In genomic region chr7:105634272-105634920, GRCm38 (mm10) we compare ENCODE assay signal across 8 mouse cellular contexts. TPM values are rescaled to one million over a fixed set of nuclear protein-coding genes. Genes with fewer than 3 reads are reported as not detected.
A peak's percentile ranks its signal among the peaks of the same experiment; 100 is the strongest.
DNase-seq lines count a peak whose midpoint lies in the region; ATAC-seq lines count a peak whose summit lies in the region.
"Had no signal": no experiment of that assay in that cellular context is flagged by ENCODE, and none has a peak within 500 bp of the region (broad histone marks: within the 10 kb centered on the region; RNA-seq: fewer than 3 reads in every experiment).

No protein-coding gene starts in this region.

- H3K4me3 ChIP-seq in lung, embryonic 15.5 days = peak overlapping the region; percentile 94
- peak overlapping the region; percentile 92 for H3K4me3 ChIP-seq in hindbrain, embryonic 10.5 days
- peak overlapping the region; percentile 69 for H3K4me3 ChIP-seq in liver, embryonic 12.5 days
- H3K4me3 ChIP-seq in stomach, embryonic 14.5 days (ENCODE audit: low read depth, low read length) = peak overlapping the region; percentile 84

- H3K27me3 ChIP-seq in lung, embryonic 15.5 days = no peaks in the 10 kb centered on the region
- peaks cover 19% of the 10 kb centered on the region for H3K27me3 ChIP-seq in hindbrain, embryonic 10.5 days (ENCODE audit: insufficient read depth, poor library complexity, severe bottlenecking)
- peaks cover 12% of the 10 kb centered on the region for H3K27me3 ChIP-seq in liver, embryonic 12.5 days (replicated peaks)
- no peaks in the 10 kb centered on the region for H3K27me3 ChIP-seq in stomach, embryonic 14.5 days (ENCODE audit: control insufficient read depth, insufficient read depth, low read length)

- H3K27ac ChIP-seq in lung, embryonic 15.5 days = peak overlapping the region; percentile 63; the same call in 1 of the 2 replicates
- H3K27ac ChIP-seq in hindbrain, embryonic 10.5 days = no peak overlapping the region
- no peak overlapping the region for H3K27ac ChIP-seq in liver, embryonic 12.5 days
- no peak overlapping the region for H3K27ac ChIP-seq in stomach, embryonic 14.5 days (ENCODE audit: low read length)

- peaks cover 48% of the 10 kb centered on the region for H3K4me1 ChIP-seq in lung, embryonic 15.5 days
- peaks cover 32% of the 10 kb centered on the region for H3K4me1 ChIP-seq in hindbrain, embryonic 10.5 days (replicated peaks)
- H3K4me1 ChIP-seq in liver, embryonic 12.5 days = peaks cover 44% of the 10 kb centered on the region
- peaks cover 14% of the 10 kb centered on the region; the same call in 1 of the 2 replicates for H3K4me1 ChIP-seq in stomach, embryonic 14.5 days (ENCODE audit: control insufficient read depth, insufficient read depth, low read length)

- no peak overlapping the region for H3K9ac ChIP-seq in lung, embryonic 15.5 days
- H3K9ac ChIP-seq in liver, embryonic 12.5 days = 0 out of 2 replicates have a peak overlapping the region, but pooled peaks have one; percentile 78
- H3K9ac ChIP-seq in stomach, embryonic 14.5 days (replicated peaks; ENCODE audit: low read depth, low read length) = peak overlapping the region; percentile 38; the same call in 1 of the 2 replicates

- ATAC-seq in lung, embryonic 15.5 days (ENCODE audit: borderline replicate concordance, extremely low read depth, low FRiP score, low TSS enrichment) = no peak
- no peak for ATAC-seq in liver, embryonic 12.5 days
- no peak for ATAC-seq in stomach, embryonic 14.5 days (ENCODE audit: insufficient number of reproducible peaks, insufficient read depth, low FRiP score, low read depth)
- no peak for ATAC-seq in erythroid progenitor cell, adult 5-6 weeks (replicated peaks; ENCODE audit: low FRiP score, poor library complexity, severe bottlenecking)

- no peak for DNase-seq in lung, postnatal 36 days
- no peak for DNase-seq in hindbrain, embryonic 10.5 days (ENCODE audit: low spot score)
- DNase-seq in gastrocnemius, adult 8-10 months (ENCODE audit: low spot score in 2 of 2) = no peak
- DNase-seq: kidney, postnatal 25 days had no signal

- H3K4me2 ChIP-seq in lung, embryonic 15.5 days = peak overlapping the region; percentile 81
- H3K4me2 ChIP-seq in liver, embryonic 12.5 days = peak overlapping the region; percentile 95
- peak overlapping the region; percentile 73 for H3K4me2 ChIP-seq in stomach, embryonic 14.5 days (replicated peaks; ENCODE audit: low read depth, low read length)

- 50% methylated on average over 9 of the region's 9 CpGs for WGBS in lung, embryonic 15.5 days
- WGBS in hindbrain, embryonic 10.5 days = 64% methylated on average over 9 of the region's 9 CpGs
- 50% methylated on average over 9 of the region's 9 CpGs for WGBS in liver, embryonic 12.5 days (ENCODE audit: insufficient replicate concordance)
- WGBS in stomach, embryonic 14.5 days = 49% methylated on average over 9 of the region's 9 CpGs

- H3K36me3 ChIP-seq in lung, embryonic 15.5 days = peaks cover 24% of the 10 kb centered on the region
- peaks cover 30% of the 10 kb centered on the region for H3K36me3 ChIP-seq in hindbrain, embryonic 10.5 days
- H3K36me3 ChIP-seq in liver, embryonic 12.5 days = peaks cover 34% of the 10 kb centered on the region
- peaks cover 24% of the 10 kb centered on the region for H3K36me3 ChIP-seq in stomach, embryonic 14.5 days (ENCODE audit: control insufficient read depth, insufficient read depth, low read length)

- H3K9me3 ChIP-seq in lung, embryonic 15.5 days = no peaks in the 10 kb centered on the region
- H3K9me3 ChIP-seq in hindbrain, embryonic 10.5 days = no peaks in the 10 kb centered on the region
- no peaks in the 10 kb centered on the region for H3K9me3 ChIP-seq in liver, embryonic 12.5 days (replicated peaks)
- H3K9me3 ChIP-seq in stomach, embryonic 14.5 days (ENCODE audit: control insufficient read depth, low read depth, low read length) = no peaks in the 10 kb centered on the region

RNA-seq across cellular contexts. Expression of gene Trim3, which starts 1.0 kb away (rescaled TPM):
- polyA plus RNA-seq in lung, embryonic 15.5 days (2015; fragmentation: Nextera tagmentation; extraction: Ambion mirVana) = 54.9 and 59.9 TPM in 2 replicates
- 40.9 and 42.2 TPM in 2 replicates for polyA plus RNA-seq in hindbrain, embryonic 10.5 days (2016; fragmentation: Nextera tagmentation; extraction: Ambion mirVana)
- 7.7 and 8.0 TPM in 2 replicates for polyA plus RNA-seq in liver, embryonic 12.5 days (2016; fragmentation: Nextera tagmentation; extraction: Ambion mirVana)
- polyA plus RNA-seq in stomach, embryonic 14.5 days (2014; fragmentation: Nextera tagmentation; extraction: Ambion mirVana) = 28.8 and 29.1 TPM in 2 replicates
- 10 to 100 TPM; 10.0 to 14.9 (median 12.3) TPM for total RNA-seq in gastrocnemius, adult 8-10 months (2022)
- total RNA-seq in erythroid progenitor cell, adult 5-6 weeks (2015; ENCODE audit: low replicate concordance) = 1.4 and 5.9 TPM in 2 replicates
- 1.4 TPM in 1 of 2 replicates, not detected in the other for total RNA-seq in erythroid progenitor cell, adult 5-6 weeks (2017; ENCODE audit: low replicate concordance)

RNA-seq across cellular contexts. Expression of gene Timm10b, which starts 5.5 kb away (rescaled TPM):
- polyA plus RNA-seq in lung, embryonic 15.5 days (2015; fragmentation: Nextera tagmentation; extraction: Ambion mirVana) = 187 TPM in 2 replicates
- polyA plus RNA-seq in hindbrain, embryonic 10.5 days (2016; fragmentation: Nextera tagmentation; extraction: Ambion mirVana) = 164 and 184 TPM in 2 replicates
- polyA plus RNA-seq in liver, embryonic 12.5 days (2016; fragmentation: Nextera tagmentation; extraction: Ambion mirVana) = 159 and 163 TPM in 2 replicates
- polyA plus RNA-seq in stomach, embryonic 14.5 days (2014; fragmentation: Nextera tagmentation; extraction: Ambion mirVana) = 203 and 209 TPM in 2 replicates
- total RNA-seq in gastrocnemius, adult 8-10 months (2022) = 10 to 100 TPM; 57.2 to 68.1 (median 62.0) TPM
- 20.2 and 20.5 TPM in 2 replicates for total RNA-seq in erythroid progenitor cell, adult 5-6 weeks (2015; ENCODE audit: low replicate concordance)
- total RNA-seq in erythroid progenitor cell, adult 5-6 weeks (2017; ENCODE audit: low replicate concordance) = 19.7 and 27.1 TPM in 2 replicates

RNA-seq across cellular contexts. Expression of gene Arfip2, which starts 5.8 kb away (rescaled TPM):
- 77.3 and 79.1 TPM in 2 replicates for polyA plus RNA-seq in lung, embryonic 15.5 days (2015; fragmentation: Nextera tagmentation; extraction: Ambion mirVana)
- polyA plus RNA-seq in hindbrain, embryonic 10.5 days (2016; fragmentation: Nextera tagmentation; extraction: Ambion mirVana) = 58.4 and 69.7 TPM in 2 replicates
- 24.5 and 26.8 TPM in 2 replicates for polyA plus RNA-seq in liver, embryonic 12.5 days (2016; fragmentation: Nextera tagmentation; extraction: Ambion mirVana)
- 88.9 and 94.0 TPM in 2 replicates for polyA plus RNA-seq in stomach, embryonic 14.5 days (2014; fragmentation: Nextera tagmentation; extraction: Ambion mirVana)
- 1 to 10 TPM; 3.3 to 7.9 (median 6.2) TPM for total RNA-seq in gastrocnemius, adult 8-10 months (2022)
- total RNA-seq in erythroid progenitor cell, adult 5-6 weeks (2015; ENCODE audit: low replicate concordance) = 5.0 and 20.2 TPM in 2 replicates
- 5.9 TPM in 1 of 2 replicates, not detected in the other for total RNA-seq in erythroid progenitor cell, adult 5-6 weeks (2017; ENCODE audit: low replicate concordance)

RNA-seq across cellular contexts. Expression of gene Gm45799, which starts 6.0 kb away (rescaled TPM):
- polyA plus RNA-seq in lung, embryonic 15.5 days (2015; fragmentation: Nextera tagmentation; extraction: Ambion mirVana) = 33.8 and 34.3 TPM in 2 replicates
- 18.5 and 28.1 TPM in 2 replicates for polyA plus RNA-seq in hindbrain, embryonic 10.5 days (2016; fragmentation: Nextera tagmentation; extraction: Ambion mirVana)
- polyA plus RNA-seq in liver, embryonic 12.5 days (2016; fragmentation: Nextera tagmentation; extraction: Ambion mirVana) = 10.2 and 13.2 TPM in 2 replicates
- 24.1 and 35.7 TPM in 2 replicates for polyA plus RNA-seq in stomach, embryonic 14.5 days (2014; fragmentation: Nextera tagmentation; extraction: Ambion mirVana)
- 1 to 10 TPM in 2 of 4 experiments, under 1 TPM in 2; 0.48 to 5.2 (median 2.2) TPM for total RNA-seq in gastrocnemius, adult 8-10 months (2022)
- 1.8 TPM in 1 of 2 replicates, not detected in the other for total RNA-seq in erythroid progenitor cell, adult 5-6 weeks (2015; ENCODE audit: low replicate concordance)
- total RNA-seq in erythroid progenitor cell, adult 5-6 weeks (2017; ENCODE audit: low replicate concordance) = 3.9 TPM in 1 of 2 replicates, not detected in the other

RNA-seq across cellular contexts. Expression of gene Dnhd1, which starts 16.2 kb away (rescaled TPM):
- 1.1 TPM in 2 replicates for polyA plus RNA-seq in lung, embryonic 15.5 days (2015; fragmentation: Nextera tagmentation; extraction: Ambion mirVana)
- 0.31 and 0.51 TPM in 2 replicates for polyA plus RNA-seq in hindbrain, embryonic 10.5 days (2016; fragmentation: Nextera tagmentation; extraction: Ambion mirVana)
- polyA plus RNA-seq in liver, embryonic 12.5 days (2016; fragmentation: Nextera tagmentation; extraction: Ambion mirVana) = 0.24 and 0.47 TPM in 2 replicates
- polyA plus RNA-seq in stomach, embryonic 14.5 days (2014; fragmentation: Nextera tagmentation; extraction: Ambion mirVana) = 1.5 and 2.0 TPM in 2 replicates
- total RNA-seq in gastrocnemius, adult 8-10 months (2022) = under 1 TPM; 0.09 to 0.19 (median 0.11) TPM
- total RNA-seq in erythroid progenitor cell, adult 5-6 weeks (2015; ENCODE audit: low replicate concordance) = not detected in 2 replicates
- 0.38 and 2.4 TPM in 2 replicates for total RNA-seq in erythroid progenitor cell, adult 5-6 weeks (2017; ENCODE audit: low replicate concordance)
